Mouse (Mus musculus) cerebellum, adult 2 months (tissue): ENCODE data around the gene Rnf5.

ENCODE experiments used
- CTCF ChIP-seq: fragments of 200-500 bp; IDR thresholded peaks from 2 replicates; pipeline ENCODE4 v1.5.1; 2011; ENCODE audit warnings: low read depth, mild to moderate bottlenecking, control low read depth, low read length, moderate library complexity, borderline replicate concordance; ENCODE audit not compliant: insufficient read depth
- POLR2A ChIP-seq: fragments of 200-500 bp; IDR thresholded peaks from 2 replicates; pipeline ENCODE4 v1.6.1; 2011; ENCODE audit warnings: low read length, control low read depth, borderline replicate concordance; ENCODE audit not compliant: insufficient read depth

GRCm38 (mm10) chr17:34652985-34653384, 49.5 kb upstream of the Rnf5 start:
- TF ChIP-seq CTCF (no peak), POLR2A (no peak)
